Mouse (Mus musculus) neural tube, embryonic 15.5 days (tissue): Measurements from ENCODE around the gene Sv2a. TPM values are rescaled to one million over a fixed set of nuclear protein-coding genes. Genes with fewer than 3 reads are reported as not detected.

Experiments used
- ATAC-seq: fragments of 200-750 bp; cut with Nextera tagmentation; 2 replicates; pipeline ENCODE4 v1.8.0; 2017; ENCODE audit warnings: mild to moderate bottlenecking, moderate TSS enrichment, moderate library complexity; ENCODE audit not compliant: low FRiP score
- H3K27ac ChIP-seq: fragments of 300-500 bp; sonication (generic); replicated peaks from 2 replicates; pipeline ENCODE4 v1.5.1; 2015; ENCODE audit warnings: mild to moderate bottlenecking, inconsistent platforms
- H3K27me3 ChIP-seq: fragments of 300-500 bp; sonication (generic); replicated peaks from 2 replicates; pipeline ENCODE4 v1.6.1; 2015; ENCODE audit warnings: inconsistent platforms
- H3K36me3 ChIP-seq: fragments of 300-500 bp; sonication (generic); 2 replicates; pipeline ENCODE4 v1.6.1; 2015; ENCODE audit warnings: inconsistent platforms
- H3K4me1 ChIP-seq: fragments of 300-500 bp; sonication (generic); 2 replicates; pipeline ENCODE4 v1.6.1; 2015; ENCODE audit warnings: inconsistent platforms
- H3K4me2 ChIP-seq: fragments of 300-500 bp; sonication (generic); 2 replicates; pipeline ENCODE4 v1.6.1; 2015; ENCODE audit warnings: inconsistent platforms, mild to moderate bottlenecking, moderate library complexity
- H3K4me3 ChIP-seq: fragments of 300-500 bp; sonication (generic); replicated peaks from 2 replicates; pipeline ENCODE4 v1.5.1; 2015; ENCODE audit warnings: mild to moderate bottlenecking, inconsistent platforms
- H3K9ac ChIP-seq: fragments of 300-500 bp; sonication (generic); replicated peaks from 2 replicates; pipeline ENCODE4 v1.6.1; 2015; ENCODE audit warnings: mild to moderate bottlenecking, inconsistent platforms
- H3K9me3 ChIP-seq: fragments of 300-500 bp; sonication (generic); replicated peaks from 2 replicates; pipeline ENCODE4 v1.6.1; 2016; ENCODE audit warnings: inconsistent platforms
- WGBS: fragments of 180-500 bp; shearing (Covaris S2); methylation state at CpG from one replicate; pipeline ENCODE4 v1.1.7; 2015; ENCODE audit warnings: mixed read lengths; 5-methylcytosine and 5-hydroxymethylcytosine counted together
- polyA plus RNA-seq: library from polyadenylated mRNA; unstranded; fragments of >200 nt; fragmentation: Nextera tagmentation; extraction: Ambion mirVana; gene quantifications from 2 replicates; pipeline ENCODE4 v1.2.1, GENCODE M21; 2015

Gene Sv2a
- polyA plus RNA-seq, 1 experiment from 2014 or later: 136 TPM

- no peak for ATAC-seq
- Histone ChIP-seq H3K9me3 (no peaks in the 10 kb centered on the region), H3K4me1 (peaks cover 48% of the 10 kb centered on the region), H3K27ac (no peak overlapping the region), H3K4me3 (no peak overlapping the region), H3K4me2 (no peak overlapping the region), H3K36me3 (peaks cover 46% of the 10 kb centered on the region), H3K9ac (no peak overlapping the region), H3K27me3 (no peaks in the 10 kb centered on the region)
- WGBS: 94% methylated on average over 4 of the region's 4 CpGs
These were observed 2.5 kb upstream of the Sv2a start for GRCm38 (mm10) chr3:96178427-96178826.

DNA sequence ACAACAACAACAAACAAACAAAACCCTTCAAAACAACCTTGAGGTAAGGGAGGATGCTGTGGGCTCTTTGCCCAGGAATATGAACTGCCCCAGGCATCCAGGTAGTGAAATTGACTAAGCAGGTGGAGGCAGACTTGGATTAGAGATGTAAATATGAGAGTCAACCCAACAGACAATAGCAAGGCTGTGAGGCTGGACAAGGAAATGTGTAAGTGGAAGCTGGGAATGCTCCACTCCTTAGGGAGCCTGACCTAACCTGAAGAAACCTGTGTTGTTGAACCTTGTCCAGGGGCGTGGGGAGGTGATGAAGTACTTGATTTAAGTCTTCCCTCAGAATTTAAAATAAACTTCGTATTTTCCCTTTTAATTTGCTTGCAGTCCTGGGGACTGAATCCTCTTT lies 2.0 kb upstream of the Sv2a start:
- H3K4me1 ChIP-seq: peaks cover 47% of the 10 kb centered on the region
- no peaks in the 10 kb centered on the region for H3K9me3 ChIP-seq

GRCm38 (mm10) chr3:96179531-96179930 lies 1.4 kb upstream of the Sv2a start:
- no peak overlapping the region for H3K4me3 ChIP-seq
- H3K9me3 ChIP-seq: no peaks in the 10 kb centered on the region
- no peaks in the 10 kb centered on the region for H3K27me3 ChIP-seq
- H3K27ac ChIP-seq: no peak overlapping the region
- H3K36me3 ChIP-seq: peaks cover 39% of the 10 kb centered on the region
- WGBS: 60% methylated on average over 4 of the region's 4 CpGs
- no peak overlapping the region for H3K4me2 ChIP-seq
- H3K9ac ChIP-seq: no peak overlapping the region
- ATAC-seq: no peak
- peaks cover 42% of the 10 kb centered on the region for H3K4me1 ChIP-seq

More for the DNA sequence above, 2.0 kb upstream of the Sv2a start:
- H3K4me2 ChIP-seq: no peak overlapping the region
- peaks cover 45% of the 10 kb centered on the region for H3K36me3 ChIP-seq
- H3K27me3 ChIP-seq: no peaks in the 10 kb centered on the region
- H3K9ac ChIP-seq: no peak overlapping the region
- no peak overlapping the region for H3K4me3 ChIP-seq
- WGBS: 86% methylated on average over 2 of the region's 2 CpGs
- ATAC-seq: no peak
- H3K27ac ChIP-seq: no peak overlapping the region

DNA sequence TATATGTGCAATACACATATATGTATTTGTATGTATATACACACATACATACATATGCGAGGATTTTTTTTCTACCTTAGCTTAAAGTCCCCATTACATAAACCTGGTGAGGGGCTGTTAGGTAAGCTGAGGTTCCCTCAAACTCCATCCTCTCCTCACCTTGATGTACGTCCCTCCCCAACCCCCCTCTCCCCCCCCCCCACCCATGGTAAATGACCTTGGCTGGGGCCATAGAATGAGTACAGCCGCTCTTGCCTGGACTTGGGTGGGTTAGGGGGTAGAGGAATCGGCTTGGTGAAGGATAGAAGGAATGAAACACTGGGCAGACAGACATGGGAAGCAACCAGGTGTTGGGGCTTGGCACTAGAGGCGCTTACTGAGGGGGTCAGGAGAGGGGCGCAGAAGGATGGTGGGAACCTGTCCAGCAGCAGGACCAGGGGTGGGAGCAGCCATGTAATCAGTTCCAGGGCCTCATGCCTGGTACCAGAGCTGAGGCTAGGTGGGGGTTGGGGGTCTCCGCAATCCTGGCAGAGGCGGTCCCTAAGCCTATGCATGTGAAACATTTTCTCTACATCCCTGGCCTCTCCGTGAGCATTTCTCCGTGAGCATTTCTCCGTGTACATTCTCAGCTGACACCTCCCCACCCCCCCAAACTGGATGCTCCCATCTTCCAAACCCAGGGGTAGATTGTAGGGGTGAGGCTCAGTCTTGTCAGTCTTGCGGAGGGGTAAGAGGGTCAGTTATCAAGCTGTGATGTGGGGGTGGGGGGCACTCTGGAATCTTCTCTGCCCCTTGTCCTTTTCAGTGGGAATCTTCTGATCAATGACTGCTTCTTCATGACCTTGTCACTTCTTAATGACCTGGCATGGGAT lies 795 bp downstream of the Sv2a start:
- peak; percentile 58 for ATAC-seq
- Histone ChIP-seq H3K9me3 (no peaks in the 10 kb centered on the region), H3K36me3 (peaks cover 35% of the 10 kb centered on the region), H3K9ac (peak overlapping the region; percentile 83), H3K27ac (peak overlapping the region; percentile 91), H3K4me2 (peak overlapping the region; percentile 65), H3K27me3 (no peaks in the 10 kb centered on the region), H3K4me3 (peak overlapping the region; percentile 62), H3K4me1 (peaks cover 36% of the 10 kb centered on the region)
- 27% methylated on average over 12 of the region's 12 CpGs for WGBS

DNA sequence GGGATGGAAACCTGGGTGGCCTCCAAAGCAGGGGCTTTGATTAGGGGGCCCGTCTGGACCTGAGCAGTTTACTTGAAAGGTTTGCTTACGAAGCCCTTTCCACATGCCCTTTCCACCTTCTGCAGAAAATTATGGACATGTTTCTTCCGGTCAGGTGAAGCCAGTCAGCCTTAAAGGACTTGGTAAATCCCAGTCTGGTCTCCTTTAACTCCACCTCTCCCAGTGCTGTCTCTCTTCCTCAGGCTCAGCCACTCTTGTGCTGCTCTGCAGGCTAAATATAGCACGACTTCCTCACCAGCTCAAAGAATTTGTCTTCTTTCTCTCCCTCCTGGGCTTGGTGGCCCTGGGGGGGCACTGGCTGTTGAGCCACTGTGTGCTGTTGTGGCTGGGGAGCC lies 1.4 kb downstream of the Sv2a start:
- H3K9me3 ChIP-seq: no peaks in the 10 kb centered on the region
- H3K36me3 ChIP-seq: peaks cover 39% of the 10 kb centered on the region
- H3K4me1 ChIP-seq: peaks cover 36% of the 10 kb centered on the region
- H3K27ac ChIP-seq: peak overlapping the region; percentile 91
- H3K4me2 ChIP-seq: peak overlapping the region; percentile 65
- WGBS: 26% methylated on average over 4 of the region's 4 CpGs
- no peak for ATAC-seq
- H3K9ac ChIP-seq: peak overlapping the region; percentile 83
- no peaks in the 10 kb centered on the region for H3K27me3 ChIP-seq
- peak overlapping the region; percentile 62 for H3K4me3 ChIP-seq

- 68% methylated on average over 12 of the region's 12 CpGs for WGBS
- H3K4me1 ChIP-seq: peaks cover 12% of the 10 kb centered on the region
- no peak overlapping the region for H3K4me3 ChIP-seq
- no peaks in the 10 kb centered on the region for H3K9me3 ChIP-seq
- H3K27ac ChIP-seq: no peak overlapping the region
- no peak for ATAC-seq
- peaks cover 73% of the 10 kb centered on the region for H3K36me3 ChIP-seq
- H3K27me3 ChIP-seq: no peaks in the 10 kb centered on the region
- no peak overlapping the region for H3K4me2 ChIP-seq
- no peak overlapping the region for H3K9ac ChIP-seq
These were observed 12.0 kb downstream of the Sv2a start for GRCm38 (mm10) chr3:96192977-96193376.

DNA sequence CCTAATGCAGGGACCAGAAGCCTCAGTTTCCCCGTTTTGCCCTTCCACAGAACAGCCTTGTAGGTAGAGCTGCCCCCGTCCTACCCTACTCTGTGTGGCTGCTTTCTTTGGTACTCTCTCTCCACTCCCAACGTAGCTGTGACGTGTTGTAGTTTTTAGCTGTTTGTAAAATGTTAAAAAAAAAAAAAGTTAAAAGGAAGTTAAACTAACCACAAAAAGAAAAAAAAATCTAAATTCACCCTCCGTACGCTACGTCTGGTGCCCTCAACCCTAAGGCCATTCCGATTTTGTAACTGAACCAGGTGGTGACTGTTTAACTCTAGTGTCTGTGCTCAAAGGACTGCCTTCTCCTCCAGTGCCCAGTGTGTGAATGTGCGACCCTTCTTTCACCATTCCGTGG lies 14.0 kb downstream of the Sv2a start:
- 88% methylated on average over 10 of the region's 10 CpGs for WGBS
- no peak overlapping the region for H3K9ac ChIP-seq
- no peak overlapping the region for H3K27ac ChIP-seq
- peaks cover 16% of the 10 kb centered on the region for H3K4me1 ChIP-seq
- no peaks in the 10 kb centered on the region; the same call in 1 of the 2 replicates for H3K27me3 ChIP-seq
- H3K9me3 ChIP-seq: no peaks in the 10 kb centered on the region
- H3K4me3 ChIP-seq: no peak overlapping the region
- no peak overlapping the region for H3K4me2 ChIP-seq
- peaks cover 55% of the 10 kb centered on the region for H3K36me3 ChIP-seq
- ATAC-seq: no peak

- H3K27ac ChIP-seq: no peak overlapping the region
- no peaks in the 10 kb centered on the region for H3K9me3 ChIP-seq
- 93% methylated on average over 11 of the region's 11 CpGs for WGBS
- H3K4me1 ChIP-seq: peaks cover 16% of the 10 kb centered on the region
- no peak for ATAC-seq
- H3K4me2 ChIP-seq: peak overlapping the region; percentile 99
- no peak overlapping the region; the same call in 1 of the 2 replicates for H3K9ac ChIP-seq
- H3K27me3 ChIP-seq: no peaks in the 10 kb centered on the region; the same call in 1 of the 2 replicates
- peaks cover 47% of the 10 kb centered on the region for H3K36me3 ChIP-seq
- peak overlapping the region; percentile 77; the same call in 1 of the 2 replicates for H3K4me3 ChIP-seq
These were observed 14.8 kb downstream of the Sv2a start for GRCm38 (mm10) chr3:96195616-96196313.

GRCm38 (mm10) chr3:96196437-96197128 lies 15.6 kb downstream of the Sv2a start:
- H3K9me3 ChIP-seq: no peaks in the 10 kb centered on the region
- peaks cover 16% of the 10 kb centered on the region for H3K4me1 ChIP-seq
- no peaks in the 10 kb centered on the region; the same call in 1 of the 2 replicates for H3K27me3 ChIP-seq
- peak; percentile 42 for ATAC-seq
- H3K36me3 ChIP-seq: peaks cover 39% of the 10 kb centered on the region
- H3K9ac ChIP-seq: peak overlapping the region; percentile 98
- H3K4me3 ChIP-seq: peak overlapping the region; percentile 77
- WGBS: 15% methylated on average over 27 of the region's 27 CpGs
- peak overlapping the region; percentile 99 for H3K4me2 ChIP-seq
- H3K27ac ChIP-seq: peak overlapping the region; percentile 99

GRCm38 (mm10) chr3:96197129-96197749 lies 16.3 kb downstream of the Sv2a start:
- Histone ChIP-seq H3K4me1 (peaks cover 16% of the 10 kb centered on the region), H3K27ac (peak overlapping the region; percentile 99), H3K9me3 (no peaks in the 10 kb centered on the region), H3K9ac (peak overlapping the region; percentile 98), H3K27me3 (no peaks in the 10 kb centered on the region; the same call in 1 of the 2 replicates), H3K4me3 (peak overlapping the region; percentile 77), H3K36me3 (peaks cover 34% of the 10 kb centered on the region), H3K4me2 (peak overlapping the region; percentile 99)
- under 1% methylated on average over 50 of the region's 50 CpGs for WGBS
- peak; percentile 95 for ATAC-seq

GRCm38 (mm10) chr3:96198181-96198580 lies 17.2 kb downstream of the Sv2a start:
- H3K27me3 ChIP-seq: no peaks in the 10 kb centered on the region; the same call in 1 of the 2 replicates
- peak overlapping the region; percentile 77 for H3K4me3 ChIP-seq
- ATAC-seq: peak; percentile 40; the same call in 1 of the 2 replicates
- H3K9ac ChIP-seq: peak overlapping the region; percentile 21; the same call in 1 of the 2 replicates
- 5% methylated on average over 6 of the region's 6 CpGs for WGBS
- H3K4me2 ChIP-seq: peak overlapping the region; percentile 99
- H3K36me3 ChIP-seq: peaks cover 25% of the 10 kb centered on the region
- H3K4me1 ChIP-seq: peaks cover 16% of the 10 kb centered on the region
- peak overlapping the region; percentile 99 for H3K27ac ChIP-seq
- no peaks in the 10 kb centered on the region for H3K9me3 ChIP-seq
